Mouse (Mus musculus): Measurements from ENCODE around the gene Dlx4. TPM values are rescaled to one million over a fixed set of nuclear protein-coding genes. Genes with fewer than 3 reads are reported as not detected.

Dlx4 gene
- total and polyA plus RNA-seq, 3 experiments = 0.05 TPM; not detected in 2

- no peaks in the 10 kb centered on the region for H3K4me1 ChIP-seq (ENCODE audit: insufficient read depth, low read depth, low read length)
- no peak overlapping the region for H3K4me3 ChIP-seq (ENCODE audit: low read depth, low read length)
- ATAC-seq (ENCODE audit: extremely low read depth, insufficient number of reproducible peaks, low FRiP score, poor library complexity, severe bottlenecking) (no peak), DNase-seq (ENCODE audit: low spot score) (no peak)
- H3K27me3 ChIP-seq (ENCODE audit: insufficient read depth, low read length) = peaks cover 16% of the 10 kb centered on the region
- H3K9me3 ChIP-seq (replicated peaks) = no peaks in the 10 kb centered on the region
- TF ChIP-seq GATA2 (IDR thresholded peaks at IDR 0.05; ENCODE audit: borderline replicate concordance, low read depth, low read length) (no peak), TAL1 (conservative IDR thresholded peaks at IDR 0.05; ENCODE audit: low read depth, low read length) (no peak), CTCF (IDR thresholded peaks at IDR 0.05; ENCODE audit: low read depth, low read length) (no peak), POLR2AphosphoS5 (IDR thresholded peaks at IDR 0.05; ENCODE audit: insufficient replicate concordance, low read depth, low read length) (no peak), GATA1 (IDR thresholded peaks at IDR 0.05; ENCODE audit: borderline replicate concordance, low read length) (no peak)
- no peaks in the 10 kb centered on the region for H3K36me3 ChIP-seq (replicated peaks)
Measured at GRCm38 (mm10) chr11:95165857-95166256, 19.8 kb upstream of the Dlx4 start.

- no peak for DNase-seq (ENCODE audit: low spot score)
- ATAC-seq (ENCODE audit: extremely low read depth, insufficient number of reproducible peaks, low FRiP score, poor library complexity, severe bottlenecking) = no peak
- H3K4me3 ChIP-seq (ENCODE audit: low read depth, low read length) = no peak overlapping the region
- no peak for TF ChIP-seq GATA1 (IDR thresholded peaks at IDR 0.05; ENCODE audit: borderline replicate concordance, low read length)
- no peak for TF ChIP-seq POLR2AphosphoS5 (IDR thresholded peaks at IDR 0.05; ENCODE audit: insufficient replicate concordance, low read depth, low read length)
- TF ChIP-seq CTCF (IDR thresholded peaks at IDR 0.05; ENCODE audit: low read depth, low read length) = no peak
- no peak for TF ChIP-seq TAL1 (conservative IDR thresholded peaks at IDR 0.05; ENCODE audit: low read depth, low read length)
- H3K9me3 ChIP-seq (replicated peaks) = no peaks in the 10 kb centered on the region
- H3K36me3 ChIP-seq (replicated peaks) = no peaks in the 10 kb centered on the region
- no peaks in the 10 kb centered on the region for H3K4me1 ChIP-seq (ENCODE audit: insufficient read depth, low read depth, low read length)
- H3K27me3 ChIP-seq (ENCODE audit: insufficient read depth, low read length) = peaks cover 25% of the 10 kb centered on the region; the same call in 1 of the 2 replicates
Measured at GRCm38 (mm10) chr11:95161708-95162107, 15.6 kb upstream of the Dlx4 start.

GRCm38 (mm10) chr11:95160693-95161092, 14.6 kb upstream of the Dlx4 start:
- no peak overlapping the region for H3K4me3 ChIP-seq (ENCODE audit: low read depth, low read length)
- DNase-seq (ENCODE audit: low spot score) (no peak), ATAC-seq (ENCODE audit: extremely low read depth, insufficient number of reproducible peaks, low FRiP score, poor library complexity, severe bottlenecking) (no peak)
- no peaks in the 10 kb centered on the region for H3K4me1 ChIP-seq (ENCODE audit: insufficient read depth, low read depth, low read length)
- H3K27me3 ChIP-seq (ENCODE audit: insufficient read depth, low read length) = peaks cover 21% of the 10 kb centered on the region; the same call in 1 of the 2 replicates
- TF ChIP-seq GATA1 (IDR thresholded peaks at IDR 0.05; ENCODE audit: borderline replicate concordance, low read length) (no peak), TAL1 (conservative IDR thresholded peaks at IDR 0.05; ENCODE audit: low read depth, low read length) (no peak), GATA2 (IDR thresholded peaks at IDR 0.05; ENCODE audit: borderline replicate concordance, low read depth, low read length) (no peak), POLR2AphosphoS5 (IDR thresholded peaks at IDR 0.05; ENCODE audit: insufficient replicate concordance, low read depth, low read length) (no peak), CTCF (IDR thresholded peaks at IDR 0.05; ENCODE audit: low read depth, low read length) (peak; percentile 55; the same call in 1 of the 2 replicates)
- H3K9me3 ChIP-seq (replicated peaks) = no peaks in the 10 kb centered on the region
- H3K36me3 ChIP-seq (replicated peaks) = no peaks in the 10 kb centered on the region

- no peak for DNase-seq (ENCODE audit: low spot score)
- peaks cover 24% of the 10 kb centered on the region; the same call in 1 of the 2 replicates for H3K27me3 ChIP-seq (ENCODE audit: insufficient read depth, low read length)
Measured at GRCm38 (mm10) chr11:95159763-95160371, 13.8 kb upstream of the Dlx4 start.

GRCm38 (mm10) chr11:95157872-95158271, 11.8 kb upstream of the Dlx4 start:
- no peak for ATAC-seq (ENCODE audit: extremely low read depth, insufficient number of reproducible peaks, low FRiP score, poor library complexity, severe bottlenecking)
- TF ChIP-seq TAL1 (conservative IDR thresholded peaks at IDR 0.05; ENCODE audit: low read depth, low read length) = no peak
- no peak for TF ChIP-seq CTCF (IDR thresholded peaks at IDR 0.05; ENCODE audit: low read depth, low read length)
- TF ChIP-seq GATA1 (IDR thresholded peaks at IDR 0.05; ENCODE audit: borderline replicate concordance, low read length) = no peak
- TF ChIP-seq GATA2 (IDR thresholded peaks at IDR 0.05; ENCODE audit: borderline replicate concordance, low read depth, low read length) = no peak
- Histone ChIP-seq H3K36me3 (replicated peaks) (no peaks in the 10 kb centered on the region), H3K27me3 (ENCODE audit: insufficient read depth, low read length) (peaks cover 24% of the 10 kb centered on the region; the same call in 1 of the 2 replicates), H3K4me1 (ENCODE audit: insufficient read depth, low read depth, low read length) (no peaks in the 10 kb centered on the region), H3K9me3 (replicated peaks) (no peaks in the 10 kb centered on the region), H3K4me3 (ENCODE audit: low read depth, low read length) (no peak overlapping the region)
- no peak for DNase-seq (ENCODE audit: low spot score)

More at GRCm38 (mm10) chr11:95159763-95160371, 13.8 kb upstream of the Dlx4 start:
- H3K4me1 ChIP-seq (ENCODE audit: insufficient read depth, low read depth, low read length) = no peaks in the 10 kb centered on the region
- no peaks in the 10 kb centered on the region for H3K36me3 ChIP-seq (replicated peaks)
- no peaks in the 10 kb centered on the region for H3K9me3 ChIP-seq (replicated peaks)
- ATAC-seq (ENCODE audit: extremely low read depth, insufficient number of reproducible peaks, low FRiP score, poor library complexity, severe bottlenecking) = no peak
- no peak overlapping the region for H3K4me3 ChIP-seq (ENCODE audit: low read depth, low read length)
- TF ChIP-seq GATA2 (IDR thresholded peaks at IDR 0.05; ENCODE audit: borderline replicate concordance, low read depth, low read length) (no peak), POLR2AphosphoS5 (IDR thresholded peaks at IDR 0.05; ENCODE audit: insufficient replicate concordance, low read depth, low read length) (no peak), CTCF (IDR thresholded peaks at IDR 0.05; ENCODE audit: low read depth, low read length) (no peak), GATA1 (IDR thresholded peaks at IDR 0.05; ENCODE audit: borderline replicate concordance, low read length) (no peak), TAL1 (conservative IDR thresholded peaks at IDR 0.05; ENCODE audit: low read depth, low read length) (no peak)

GRCm38 (mm10) chr11:95157356-95157755, 11.3 kb upstream of the Dlx4 start:
- no peaks in the 10 kb centered on the region for H3K9me3 ChIP-seq (replicated peaks)
- no peak for TF ChIP-seq GATA2 (IDR thresholded peaks at IDR 0.05; ENCODE audit: borderline replicate concordance, low read depth, low read length)
- TF ChIP-seq TAL1 (conservative IDR thresholded peaks at IDR 0.05; ENCODE audit: low read depth, low read length) = no peak
- no peak for TF ChIP-seq GATA1 (IDR thresholded peaks at IDR 0.05; ENCODE audit: borderline replicate concordance, low read length)
- TF ChIP-seq CTCF (IDR thresholded peaks at IDR 0.05; ENCODE audit: low read depth, low read length) = no peak
- TF ChIP-seq POLR2AphosphoS5 (IDR thresholded peaks at IDR 0.05; ENCODE audit: insufficient replicate concordance, low read depth, low read length) = no peak
- DNase-seq (ENCODE audit: low spot score) = no peak
- H3K36me3 ChIP-seq (replicated peaks) = no peaks in the 10 kb centered on the region
- H3K4me3 ChIP-seq (ENCODE audit: low read depth, low read length) = no peak overlapping the region
- no peak for ATAC-seq (ENCODE audit: extremely low read depth, insufficient number of reproducible peaks, low FRiP score, poor library complexity, severe bottlenecking)
- H3K27me3 ChIP-seq (ENCODE audit: insufficient read depth, low read length) = peaks cover 22% of the 10 kb centered on the region; the same call in 1 of the 2 replicates
- no peaks in the 10 kb centered on the region for H3K4me1 ChIP-seq (ENCODE audit: insufficient read depth, low read depth, low read length)

Measured in G1E (cell line).